Mouse (Mus musculus) limb, embryonic 14.5 days (tissue): ENCODE results near the gene Pus7l. TPM values are rescaled to one million over a fixed set of nuclear protein-coding genes. Genes with fewer than 3 reads are reported as not detected.
A peak's percentile ranks its signal among the peaks of the same experiment; 100 is the strongest.

Source experiments
- ATAC-seq: fragments of 200-750 bp; cut with Nextera tagmentation; 2 replicates; pipeline ENCODE4 v1.8.0; 2017; ENCODE audit warnings: low read depth, moderate number of reproducible peaks, moderate TSS enrichment; ENCODE audit not compliant: low FRiP score
- DNase-seq: peaks from one replicate; pipeline ENCODE4 v3.0.0-alpha.2; 2015; ENCODE audit warnings: low spot score
- H3K27ac ChIP-seq: fragments of 300-500 bp; sonication (generic); replicated peaks from 2 replicates; pipeline ENCODE4 v1.5.1; 2014; ENCODE audit warnings: low read depth, mild to moderate bottlenecking, low read length, moderate library complexity, mixed read lengths
- H3K27me3 ChIP-seq: fragments of 300-500 bp; sonication (generic); 2 replicates; pipeline ENCODE4 v1.6.1; 2014; ENCODE audit warnings: low read length, mixed read lengths; ENCODE audit not compliant: control insufficient read depth, insufficient read depth
- H3K36me3 ChIP-seq: fragments of 300-500 bp; sonication (generic); 2 replicates; pipeline ENCODE4 v1.6.1; 2014; ENCODE audit warnings: mild to moderate bottlenecking, low read length, moderate library complexity, mixed read lengths; ENCODE audit not compliant: control insufficient read depth, insufficient read depth
- H3K4me1 ChIP-seq: fragments of 300-500 bp; sonication (generic); 2 replicates; pipeline ENCODE4 v1.6.1; 2014; ENCODE audit warnings: antibody characterized with exemption, low read length, mixed read lengths; ENCODE audit not compliant: control insufficient read depth, insufficient read depth
- H3K4me2 ChIP-seq: fragments of 300-500 bp; sonication (generic); replicated peaks from 2 replicates; pipeline ENCODE4 v1.6.1; 2014; ENCODE audit warnings: low read depth, mild to moderate bottlenecking, low read length, moderate library complexity; ENCODE audit not compliant: severe bottlenecking
- H3K4me3 ChIP-seq: fragments of 300-500 bp; sonication (generic); replicated peaks from 2 replicates; pipeline ENCODE4 v1.5.1; 2014; ENCODE audit warnings: low read length
- H3K9ac ChIP-seq: fragments of 300-500 bp; sonication (generic); 2 replicates; pipeline ENCODE4 v1.6.1; 2014; ENCODE audit warnings: mild to moderate bottlenecking, low read depth, low read length, moderate library complexity; ENCODE audit not compliant: severe bottlenecking
- H3K9me3 ChIP-seq: fragments of 300-500 bp; sonication (generic); 2 replicates; pipeline ENCODE4 v1.6.1; 2016; ENCODE audit warnings: low read length; ENCODE audit not compliant: control insufficient read depth
- POLR2A ChIP-seq: fragments of 200-500 bp; IDR thresholded peaks from 2 replicates; pipeline ENCODE4 v1.8.0; 2012; ENCODE audit warnings: inconsistent platforms, mild to moderate bottlenecking, moderate library complexity, borderline replicate concordance; ENCODE audit not compliant: insufficient read depth, insufficient read length; ENCODE audit errors: extremely low read depth
- WGBS: fragments of 180-500 bp; shearing (Covaris S2); extraction: QIAGEN DNeasy Blood & Tissue Kit; methylation state at CpG from one replicate; pipeline ENCODE4 v1.1.7; 2014; 5-methylcytosine and 5-hydroxymethylcytosine counted together
- polyA plus RNA-seq, 2 experiments: library from polyadenylated mRNA; depleted of rRNA in 1 of 2; stranded (reverse) in 1 of 2; unstranded in 1 of 2; fragments of >200 nt; fragmentation: Nextera tagmentation in 1 of 2; extraction: Ambion mirVana in 1 of 2; gene quantifications; 2 replicates each; pipeline versions ENCODE4 v1.2.1 to v1.2.3; 2012 to 2014

The Pus7l gene
- polyA plus RNA-seq, 2 experiments: 8.4 to 8.8 TPM

GRCm38 (mm10) chr15:94557442-94557841, 14.1 kb upstream of the Pus7l start:
- H3K4me2 ChIP-seq: no peak overlapping the region
- ATAC-seq (peak; percentile 65; the same call in 1 of the 2 replicates), DNase-seq (peak; percentile 90)
- 28% methylated on average over 7 of the region's 7 CpGs for WGBS
- no peak overlapping the region for H3K27ac ChIP-seq
- H3K4me3 ChIP-seq: no peak overlapping the region
- no peaks in the 10 kb centered on the region for H3K9me3 ChIP-seq
- H3K9ac ChIP-seq: no peak overlapping the region
- no peaks in the 10 kb centered on the region for H3K4me1 ChIP-seq
- no peaks in the 10 kb centered on the region for H3K36me3 ChIP-seq
- no peak for TF ChIP-seq POLR2A
- H3K27me3 ChIP-seq: no peaks in the 10 kb centered on the region

- ATAC-seq: no peak
- 95% methylated on average over 9 of the region's 9 CpGs for WGBS
- no peak overlapping the region for H3K4me3 ChIP-seq
- DNase-seq: no peak
- H3K4me1 ChIP-seq: no peaks in the 10 kb centered on the region
- H3K9ac ChIP-seq: no peak overlapping the region
- H3K4me2 ChIP-seq: no peak overlapping the region
- H3K27me3 ChIP-seq: no peaks in the 10 kb centered on the region
- no peak for TF ChIP-seq POLR2A
- no peak overlapping the region for H3K27ac ChIP-seq
- H3K9me3 ChIP-seq: no peaks in the 10 kb centered on the region; the same call in 1 of the 2 replicates
- no peaks in the 10 kb centered on the region for H3K36me3 ChIP-seq
These were observed 10.2 kb upstream of the Pus7l start for GRCm38 (mm10) chr15:94553536-94553935.

- no peak overlapping the region for H3K9ac ChIP-seq
- H3K4me2 ChIP-seq: no peak overlapping the region
- no peak for TF ChIP-seq POLR2A
- no peak for ATAC-seq
- DNase-seq: no peak
- no peak overlapping the region for H3K4me3 ChIP-seq
- no peaks in the 10 kb centered on the region; the same call in 1 of the 2 replicates for H3K9me3 ChIP-seq
- WGBS: 86% methylated on average over 4 of the region's 4 CpGs
- peaks cover 7% of the 10 kb centered on the region for H3K4me1 ChIP-seq
- no peaks in the 10 kb centered on the region for H3K27me3 ChIP-seq
- no peak overlapping the region for H3K27ac ChIP-seq
- H3K36me3 ChIP-seq: no peaks in the 10 kb centered on the region
These were observed 1.5 kb upstream of the Pus7l start for GRCm38 (mm10) chr15:94544844-94545243.

GRCm38 (mm10) chr15:94544052-94544636, 797 bp upstream of the Pus7l start:
- no peaks in the 10 kb centered on the region for H3K9me3 ChIP-seq
- no peaks in the 10 kb centered on the region for H3K36me3 ChIP-seq
- no peak for DNase-seq
- H3K27ac ChIP-seq: peak overlapping the region; percentile 71; the same call in 1 of the 2 replicates
- ATAC-seq: no peak
- peak overlapping the region; percentile 64 for H3K4me3 ChIP-seq
- no peak for TF ChIP-seq POLR2A
- peak overlapping the region; percentile 75 for H3K9ac ChIP-seq
- no peaks in the 10 kb centered on the region for H3K27me3 ChIP-seq
- WGBS: 50% methylated on average over 9 of the region's 9 CpGs
- H3K4me1 ChIP-seq: peaks cover 7% of the 10 kb centered on the region
- H3K4me2 ChIP-seq: peak overlapping the region; percentile 83

- no peak for DNase-seq
These were observed 559 bp downstream of the Pus7l start for GRCm38 (mm10) chr15:94542567-94543408.

More at GRCm38 (mm10) chr15:94542567-94543408, 559 bp downstream of the Pus7l start:
- Histone ChIP-seq H3K27ac (no peak overlapping the region), H3K4me2 (peak overlapping the region; percentile 83), H3K4me3 (peak overlapping the region; percentile 64), H3K4me1 (peaks cover 7% of the 10 kb centered on the region), H3K9me3 (no peaks in the 10 kb centered on the region), H3K36me3 (no peaks in the 10 kb centered on the region), H3K9ac (peak overlapping the region; percentile 75), H3K27me3 (no peaks in the 10 kb centered on the region)
- TF ChIP-seq POLR2A: 0 out of 2 replicates have a peak, but pooled peaks have one; percentile 31
- peak; percentile 78 for ATAC-seq
- 19% methylated on average over 13 of the region's 22 CpGs for WGBS
